Mouse (Mus musculus): ENCODE data around the gene Gorasp1. TPM values are rescaled to one million over a fixed set of nuclear protein-coding genes. Genes with fewer than 3 reads are reported as not detected.
A peak's percentile ranks its signal among the peaks of the same experiment; 100 is the strongest.

Gene Gorasp1
- total and polyA plus RNA-seq, 3 experiments: 4.8 to 15.4 (median 9.7) TPM

DNA sequence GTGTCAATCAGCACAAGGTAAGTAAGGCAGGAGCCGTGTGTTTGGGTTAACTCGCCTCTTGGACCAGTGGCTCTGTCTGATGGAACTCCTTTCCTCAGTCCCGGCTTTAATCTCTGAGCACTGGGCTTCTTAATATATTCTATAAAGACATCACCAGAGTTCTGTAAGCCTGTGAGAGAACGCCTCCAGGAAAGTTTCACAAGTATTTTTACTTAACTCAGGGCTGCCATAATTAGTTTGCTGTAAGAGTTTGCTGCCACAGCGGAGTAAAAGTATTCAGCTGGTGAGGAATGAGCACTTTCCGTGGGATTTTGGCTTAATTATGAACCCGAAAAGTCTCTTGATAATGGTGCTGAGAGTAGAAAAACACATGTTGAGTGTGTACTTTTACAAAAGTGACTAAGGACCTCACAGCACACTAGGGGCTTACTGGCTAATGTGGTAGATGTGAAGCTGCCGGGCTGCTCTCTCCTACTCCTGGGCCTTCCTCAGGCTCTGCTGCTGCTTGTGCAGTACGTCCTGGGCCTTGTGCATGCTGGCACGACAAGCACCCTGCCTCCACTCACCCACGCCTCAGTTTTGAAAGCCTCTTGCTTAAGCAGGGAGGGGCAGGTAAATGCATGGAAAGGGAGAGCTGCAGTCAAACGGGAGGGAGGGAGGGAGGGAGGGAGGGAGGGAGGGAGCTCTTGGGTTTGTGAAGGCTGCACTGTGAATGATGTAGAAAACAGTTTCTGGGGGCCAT, 34.8 kb downstream of the Gorasp1 start:
- no peak for ATAC-seq (ENCODE audit: extremely low read depth, insufficient number of reproducible peaks, low FRiP score, poor library complexity, severe bottlenecking)
- peaks cover 18% of the 10 kb centered on the region for H3K4me1 ChIP-seq (ENCODE audit: insufficient read depth, low read depth, low read length)
- no peak overlapping the region for H3K4me3 ChIP-seq (ENCODE audit: low read depth, low read length)
- no peak for DNase-seq (ENCODE audit: low spot score)
- H3K9me3 ChIP-seq (replicated peaks): no peaks in the 10 kb centered on the region
- peaks cover 85% of the 10 kb centered on the region for H3K36me3 ChIP-seq (replicated peaks)
- TF ChIP-seq CTCF (IDR thresholded peaks at IDR 0.05; ENCODE audit: low read depth, low read length): no peak
- TF ChIP-seq TAL1 (conservative IDR thresholded peaks at IDR 0.05; ENCODE audit: low read depth, low read length): no peak
- no peak for TF ChIP-seq GATA1 (IDR thresholded peaks at IDR 0.05; ENCODE audit: borderline replicate concordance, low read length)
- TF ChIP-seq GATA2 (IDR thresholded peaks at IDR 0.05; ENCODE audit: borderline replicate concordance, low read depth, low read length): no peak
- TF ChIP-seq POLR2AphosphoS5 (IDR thresholded peaks at IDR 0.05; ENCODE audit: insufficient replicate concordance, low read depth, low read length): no peak
- no peaks in the 10 kb centered on the region for H3K27me3 ChIP-seq (ENCODE audit: insufficient read depth, low read length)

DNA sequence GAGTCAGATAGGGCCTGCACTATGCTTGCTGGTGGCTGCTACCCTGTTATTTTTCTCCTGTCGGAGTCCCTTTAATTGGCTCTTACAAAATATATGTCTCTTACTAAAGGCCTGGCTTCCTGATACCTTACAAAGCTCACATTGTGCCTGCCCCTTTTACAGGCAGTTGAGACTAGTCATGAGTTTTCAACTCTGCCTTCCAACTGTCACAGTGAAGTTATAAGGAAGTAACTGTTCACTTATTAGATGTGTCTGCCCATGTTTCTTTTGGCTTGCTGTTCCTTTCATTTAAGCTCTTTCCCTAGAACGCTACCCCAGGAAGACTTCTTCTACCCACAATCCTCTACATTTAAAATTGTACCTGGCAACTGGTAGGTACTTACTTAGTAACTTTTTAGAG, 37.9 kb downstream of the Gorasp1 start:
- H3K36me3 ChIP-seq (replicated peaks): peaks cover 73% of the 10 kb centered on the region
- peaks cover 37% of the 10 kb centered on the region for H3K4me1 ChIP-seq (ENCODE audit: insufficient read depth, low read depth, low read length)

DNA sequence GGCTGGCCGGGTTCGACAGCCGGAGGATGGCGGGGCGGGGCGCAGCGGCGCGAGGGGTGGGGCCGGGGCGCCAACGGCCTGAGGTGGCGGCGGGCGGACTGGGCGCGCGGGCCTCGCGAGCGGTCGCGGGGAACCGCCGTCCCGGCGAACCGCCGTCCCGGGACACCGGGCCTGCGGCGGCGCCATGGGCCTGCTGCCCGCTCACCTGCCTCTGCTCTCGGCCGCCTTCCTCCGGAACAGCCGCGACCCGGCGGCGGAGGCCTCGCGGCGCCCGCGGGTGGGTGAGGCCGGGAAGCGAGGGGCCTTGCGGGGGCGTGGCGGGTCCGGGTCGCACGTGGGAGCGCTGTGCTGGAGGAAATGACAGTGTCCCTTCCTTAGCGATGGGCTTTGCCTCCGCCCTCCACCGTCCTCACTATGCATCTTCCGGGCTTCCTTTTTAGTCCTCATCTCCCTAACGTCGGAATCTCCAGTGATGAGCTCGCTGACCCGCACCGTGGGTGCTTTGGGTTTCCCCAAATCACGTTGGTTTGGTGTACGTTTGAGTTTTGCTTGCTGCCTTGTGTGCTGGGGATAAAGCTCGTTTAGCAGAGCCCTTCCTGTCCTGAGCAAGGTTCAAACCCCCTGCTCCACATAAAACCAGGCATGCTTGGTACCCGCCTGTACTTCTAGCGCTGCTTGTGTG, 42.2 kb downstream of the Gorasp1 start:
- ATAC-seq (ENCODE audit: extremely low read depth, insufficient number of reproducible peaks, low FRiP score, poor library complexity, severe bottlenecking): no peak
- Histone ChIP-seq H3K4me3 (ENCODE audit: low read depth, low read length) (peak overlapping the region; percentile 95), H3K9me3 (replicated peaks) (no peaks in the 10 kb centered on the region), H3K4me1 (ENCODE audit: insufficient read depth, low read depth, low read length) (peaks cover 48% of the 10 kb centered on the region), H3K27me3 (ENCODE audit: insufficient read depth, low read length) (no peaks in the 10 kb centered on the region), H3K36me3 (replicated peaks) (peaks cover 41% of the 10 kb centered on the region)
- DNase-seq (ENCODE audit: low spot score): peak; percentile 63
- TF ChIP-seq GATA2 (IDR thresholded peaks at IDR 0.05; ENCODE audit: borderline replicate concordance, low read depth, low read length): no peak
- TF ChIP-seq POLR2AphosphoS5 (IDR thresholded peaks at IDR 0.05; ENCODE audit: insufficient replicate concordance, low read depth, low read length): no peak
- TF ChIP-seq CTCF (IDR thresholded peaks at IDR 0.05; ENCODE audit: low read depth, low read length): no peak
- no peak for TF ChIP-seq GATA1 (IDR thresholded peaks at IDR 0.05; ENCODE audit: borderline replicate concordance, low read length)
- TF ChIP-seq TAL1 (conservative IDR thresholded peaks at IDR 0.05; ENCODE audit: low read depth, low read length): no peak

More for the DNA sequence above, 37.9 kb downstream of the Gorasp1 start:
- ATAC-seq (ENCODE audit: extremely low read depth, insufficient number of reproducible peaks, low FRiP score, poor library complexity, severe bottlenecking) (no peak), DNase-seq (ENCODE audit: low spot score) (no peak)
- no peak overlapping the region for H3K4me3 ChIP-seq (ENCODE audit: low read depth, low read length)
- H3K27me3 ChIP-seq (ENCODE audit: insufficient read depth, low read length): no peaks in the 10 kb centered on the region
- no peaks in the 10 kb centered on the region for H3K9me3 ChIP-seq (replicated peaks)
- TF ChIP-seq TAL1 (conservative IDR thresholded peaks at IDR 0.05; ENCODE audit: low read depth, low read length): no peak
- TF ChIP-seq GATA2 (IDR thresholded peaks at IDR 0.05; ENCODE audit: borderline replicate concordance, low read depth, low read length): no peak
- TF ChIP-seq CTCF (IDR thresholded peaks at IDR 0.05; ENCODE audit: low read depth, low read length): no peak
- no peak for TF ChIP-seq POLR2AphosphoS5 (IDR thresholded peaks at IDR 0.05; ENCODE audit: insufficient replicate concordance, low read depth, low read length)
- TF ChIP-seq GATA1 (IDR thresholded peaks at IDR 0.05; ENCODE audit: borderline replicate concordance, low read length): no peak

DNA sequence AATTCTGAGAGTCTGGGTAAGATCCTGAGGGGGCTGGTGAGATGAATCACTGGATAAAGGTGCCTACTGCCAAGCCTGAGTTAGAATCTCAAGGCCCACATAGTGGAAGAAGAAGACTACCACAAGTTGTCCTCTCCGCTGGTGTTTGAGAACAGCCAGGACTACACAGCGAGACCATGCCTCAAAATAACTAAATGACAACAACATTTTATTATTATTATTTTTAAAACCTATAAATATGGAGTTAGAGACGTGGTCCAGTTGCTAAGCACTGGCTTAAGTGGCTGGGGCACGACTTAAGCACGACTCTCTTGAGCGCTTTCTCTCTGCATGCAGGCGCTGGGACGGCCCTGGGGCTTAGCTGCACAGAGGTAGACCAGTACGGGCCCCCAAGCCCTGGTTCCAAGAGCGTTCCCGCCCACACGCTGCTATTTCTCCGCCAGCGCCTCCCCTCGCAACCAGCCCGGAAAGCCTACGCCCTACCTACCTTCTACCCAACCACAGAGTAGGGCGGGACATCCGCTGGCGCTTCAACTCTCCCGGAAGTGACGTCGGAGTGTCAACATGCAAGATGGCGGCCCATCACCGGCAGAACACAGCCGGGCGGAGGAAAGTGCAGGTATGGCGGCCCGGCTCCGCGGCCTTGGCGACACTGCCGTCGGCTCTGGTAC, 42.9 kb downstream of the Gorasp1 start, which contains the start of gene Wdr48:
Wdr48 (plus strand) TSS at position 540 of the 671 bp plus-strand sequence.
- peak within 1 kb of the TSS; percentile 95 for H3K4me3 ChIP-seq (ENCODE audit: low read depth, low read length)
- H3K27me3 ChIP-seq (ENCODE audit: insufficient read depth, low read length): no peaks in the 10 kb centered on the region
- H3K36me3 ChIP-seq (replicated peaks): peaks cover 35% of the 10 kb centered on the region
- ATAC-seq (ENCODE audit: extremely low read depth, insufficient number of reproducible peaks, low FRiP score, poor library complexity, severe bottlenecking): peak; percentile 98
- H3K4me1 ChIP-seq (ENCODE audit: insufficient read depth, low read depth, low read length): peaks cover 45% of the 10 kb centered on the region
- DNase-seq (ENCODE audit: low spot score): peak; percentile 98
- TF ChIP-seq POLR2AphosphoS5 (IDR thresholded peaks at IDR 0.05; ENCODE audit: insufficient replicate concordance, low read depth, low read length) (no peak), CTCF (IDR thresholded peaks at IDR 0.05; ENCODE audit: low read depth, low read length) (no peak), GATA1 (IDR thresholded peaks at IDR 0.05; ENCODE audit: borderline replicate concordance, low read length) (no peak), GATA2 (IDR thresholded peaks at IDR 0.05; ENCODE audit: borderline replicate concordance, low read depth, low read length) (no peak), TAL1 (conservative IDR thresholded peaks at IDR 0.05; ENCODE audit: low read depth, low read length) (no peak)
- H3K9me3 ChIP-seq (replicated peaks): no peaks in the 10 kb centered on the region

DNA sequence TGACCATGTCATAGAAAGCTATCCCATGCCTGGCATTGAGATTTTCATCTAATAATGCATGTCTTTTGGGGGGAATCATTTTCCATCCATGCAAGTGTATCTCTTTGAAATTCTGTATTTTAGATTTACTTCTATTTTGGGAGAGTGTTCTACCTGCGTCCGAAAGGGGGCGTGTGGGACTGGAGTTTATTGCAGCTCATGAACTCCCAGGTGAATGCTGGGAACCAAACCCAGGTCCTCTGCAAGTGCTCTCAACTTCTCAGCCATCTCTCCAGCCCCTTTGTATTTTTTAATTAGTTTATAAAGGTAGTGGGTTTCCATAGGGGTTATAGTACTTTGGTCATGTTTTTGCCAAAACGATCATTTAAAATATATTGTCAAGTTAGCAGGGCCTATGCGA, 43.5 kb downstream of the Gorasp1 start:
- no peaks in the 10 kb centered on the region for H3K27me3 ChIP-seq (ENCODE audit: insufficient read depth, low read length)
- no peak overlapping the region; the same call in 1 of the 2 replicates for H3K4me3 ChIP-seq (ENCODE audit: low read depth, low read length)
- no peak for ATAC-seq (ENCODE audit: extremely low read depth, insufficient number of reproducible peaks, low FRiP score, poor library complexity, severe bottlenecking)
- no peak for TF ChIP-seq TAL1 (conservative IDR thresholded peaks at IDR 0.05; ENCODE audit: low read depth, low read length)
- no peak for TF ChIP-seq POLR2AphosphoS5 (IDR thresholded peaks at IDR 0.05; ENCODE audit: insufficient replicate concordance, low read depth, low read length)
- no peak for TF ChIP-seq GATA2 (IDR thresholded peaks at IDR 0.05; ENCODE audit: borderline replicate concordance, low read depth, low read length)
- no peak for TF ChIP-seq GATA1 (IDR thresholded peaks at IDR 0.05; ENCODE audit: borderline replicate concordance, low read length)
- H3K36me3 ChIP-seq (replicated peaks): peaks cover 29% of the 10 kb centered on the region
- no peak for DNase-seq (ENCODE audit: low spot score)
- H3K9me3 ChIP-seq (replicated peaks): no peaks in the 10 kb centered on the region
- H3K4me1 ChIP-seq (ENCODE audit: insufficient read depth, low read depth, low read length): peaks cover 40% of the 10 kb centered on the region

DNA sequence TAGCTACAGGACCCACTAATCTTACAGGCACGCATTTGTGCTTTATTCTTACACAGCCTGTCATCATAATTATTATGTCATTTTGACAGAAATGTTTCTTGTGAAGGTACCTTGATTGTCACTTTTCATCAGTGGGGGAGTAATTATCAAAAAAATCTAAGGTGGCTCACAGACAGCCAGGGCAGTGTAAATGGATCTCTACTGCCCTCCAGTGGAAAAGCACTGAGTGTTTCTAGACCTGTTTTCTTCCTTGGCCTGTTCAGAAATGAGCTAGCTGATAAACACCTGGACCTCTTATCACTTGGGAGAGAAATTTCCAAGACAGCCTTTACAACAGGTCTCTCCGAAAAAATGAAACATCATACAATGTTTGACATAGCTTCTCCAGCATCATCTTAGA, 46.7 kb downstream of the Gorasp1 start:
- ATAC-seq (ENCODE audit: extremely low read depth, insufficient number of reproducible peaks, low FRiP score, poor library complexity, severe bottlenecking) (no peak), DNase-seq (ENCODE audit: low spot score) (peak; percentile 11)
- Histone ChIP-seq H3K36me3 (replicated peaks) (no peaks in the 10 kb centered on the region), H3K4me1 (ENCODE audit: insufficient read depth, low read depth, low read length) (peaks cover 18% of the 10 kb centered on the region), H3K4me3 (ENCODE audit: low read depth, low read length) (no peak overlapping the region), H3K9me3 (replicated peaks) (no peaks in the 10 kb centered on the region), H3K27me3 (ENCODE audit: insufficient read depth, low read length) (no peaks in the 10 kb centered on the region)
- TF ChIP-seq GATA2 (IDR thresholded peaks at IDR 0.05; ENCODE audit: borderline replicate concordance, low read depth, low read length): no peak
- no peak for TF ChIP-seq CTCF (IDR thresholded peaks at IDR 0.05; ENCODE audit: low read depth, low read length)
- TF ChIP-seq POLR2AphosphoS5 (IDR thresholded peaks at IDR 0.05; ENCODE audit: insufficient replicate concordance, low read depth, low read length): no peak
- no peak for TF ChIP-seq GATA1 (IDR thresholded peaks at IDR 0.05; ENCODE audit: borderline replicate concordance, low read length)
- no peak for TF ChIP-seq TAL1 (conservative IDR thresholded peaks at IDR 0.05; ENCODE audit: low read depth, low read length)
